In the genomic region with DNA sequence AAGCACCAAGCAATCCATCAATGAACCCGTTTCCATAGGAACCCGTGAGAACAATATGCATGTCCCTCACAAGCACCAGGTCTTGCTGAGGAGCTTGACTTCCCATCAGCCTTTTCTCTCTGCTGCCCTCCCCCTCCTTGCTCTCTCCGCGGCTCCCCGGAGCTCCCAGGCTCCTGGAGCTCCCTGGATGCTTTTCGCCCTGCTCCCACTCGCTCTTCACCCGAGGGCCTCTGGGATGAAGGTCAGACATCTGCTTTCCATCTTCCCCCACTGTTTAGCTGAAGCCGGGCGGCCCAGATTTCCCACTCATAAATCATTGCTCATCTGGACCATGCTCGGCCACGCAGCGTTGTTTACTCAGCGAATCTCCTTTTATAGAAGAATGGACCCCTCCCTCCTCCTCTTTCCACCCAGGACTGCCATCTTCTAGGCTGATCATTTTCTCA, we compare ENCODE assay signal across 8 mouse cellular contexts.
A peak's percentile ranks its signal among the peaks of the same experiment; 100 is the strongest.
DNase-seq lines count a peak whose midpoint lies in the region; ATAC-seq and TF ChIP-seq lines count a peak whose summit lies in the region.

No protein-coding gene starts in this region.

- H3K27ac ChIP-seq in midbrain, embryonic 16.5 days (ENCODE audit: low read length), result peak overlapping the region; percentile 89
- peak overlapping the region; percentile 67 for H3K27ac ChIP-seq in stomach, postnatal 0 days (replicated peaks)

- H3K9me3 ChIP-seq in midbrain, embryonic 16.5 days (replicated peaks; ENCODE audit: control insufficient read depth, low read length, poor library complexity, severe bottlenecking), result no peaks in the 10 kb centered on the region
- no peaks in the 10 kb centered on the region for H3K9me3 ChIP-seq in stomach, postnatal 0 days (ENCODE audit: control insufficient read depth, low read length)

- no peaks in the 10 kb centered on the region for H3K27me3 ChIP-seq in midbrain, embryonic 16.5 days (ENCODE audit: control insufficient read depth, insufficient read depth, low read depth, low read length)
- H3K27me3 ChIP-seq in stomach, postnatal 0 days (ENCODE audit: control insufficient read depth, insufficient read depth, low read length), result no peaks in the 10 kb centered on the region

- WGBS in midbrain, embryonic 16.5 days, result 3% methylated on average over 14 of the region's 14 CpGs
- WGBS in stomach, postnatal 0 days, result 5% methylated on average over 14 of the region's 14 CpGs

- no peaks in the 10 kb centered on the region for H3K36me3 ChIP-seq in midbrain, embryonic 16.5 days (ENCODE audit: control insufficient read depth, insufficient read depth, low read length)
- H3K36me3 ChIP-seq in stomach, postnatal 0 days (ENCODE audit: control insufficient read depth, insufficient read depth, low read length), result no peaks in the 10 kb centered on the region

- H3K4me2 ChIP-seq in midbrain, embryonic 16.5 days (ENCODE audit: low read length), result peak overlapping the region; percentile 52
- H3K4me2 ChIP-seq in stomach, postnatal 0 days (replicated peaks; ENCODE audit: low read depth), result no peak overlapping the region

- H3K9ac ChIP-seq in midbrain, embryonic 16.5 days (ENCODE audit: low read depth, low read length), result peak overlapping the region; percentile 60
- H3K9ac ChIP-seq in stomach, postnatal 0 days (ENCODE audit: low read length), result no peak overlapping the region

- intact Hi-C loops in left cerebral cortex, postnatal 10 days (cut with DNase I), result no loop called here

- DNase-seq in T-cell, adult 2 months (ENCODE audit: low spot score), result peak; percentile 5
- peak; percentile 86 for DNase-seq in embryo, embryonic 10.5 days (ENCODE audit: low spot score)
- DNase-seq in gastrocnemius, postnatal 25 days, result peak; percentile 77
- DNase-seq in hindlimb bud, embryonic 11.5 days (ENCODE audit: extremely low spot score, low read depth, low spot score), result peak; percentile 39
- peak; percentile 30 to 62 for DNase-seq in left cerebral cortex, postnatal 10 days (ENCODE audit: extremely low spot score in 1 of 2, low spot score in 2 of 2)
- DNase-seq in stomach, postnatal 0 days (ENCODE audit: low spot score), result peak; percentile 57
- no peak for DNase-seq in cerebellum, adult 11 months

- TF ChIP-seq CTCF in stomach, postnatal 0 days (IDR thresholded peaks at IDR 0.05; ENCODE audit: low read depth), result no peak

- ATAC-seq in midbrain, embryonic 16.5 days, result peak; percentile 93
- ATAC-seq in stomach, postnatal 0 days (ENCODE audit: low FRiP score, low TSS enrichment), result peak; percentile 89

- TF ChIP-seq EP300 in stomach, postnatal 0 days (optimal IDR thresholded peaks at IDR 0.05), result peak; percentile 29

- peak overlapping the region; percentile 24 for H3K4me3 ChIP-seq in midbrain, embryonic 16.5 days (ENCODE audit: low read depth, low read length)
- H3K4me3 ChIP-seq in stomach, postnatal 0 days (ENCODE audit: low read depth, low read length), result no peak overlapping the region

- peaks cover 15% of the 10 kb centered on the region for H3K4me1 ChIP-seq in midbrain, embryonic 16.5 days (ENCODE audit: control insufficient read depth, insufficient read depth, low read length)
- H3K4me1 ChIP-seq in stomach, postnatal 0 days (replicated peaks; ENCODE audit: control insufficient read depth, insufficient read depth), result no peaks in the 10 kb centered on the region
